ENCODE assay signal across 28 mouse cellular contexts in genomic region chr2:72375877-72376276, GRCm38 (mm10).
DNase-seq lines count a peak whose midpoint lies in the region; ATAC-seq and TF ChIP-seq lines count a peak whose summit lies in the region.
"Had no signal": no experiment of that assay in that cellular context is flagged by ENCODE, and none has a peak within 500 bp of the region (broad histone marks: within the 10 kb centered on the region; RNA-seq: fewer than 3 reads in every experiment).

No protein-coding gene starts in this region.

- 59% methylated on average over 3 of the region's 3 CpGs for WGBS in heart, postnatal 0 days
- 79% methylated on average over 3 of the region's 3 CpGs for WGBS in liver, postnatal 0 days (ENCODE audit: insufficient replicate concordance)
- WGBS in liver, embryonic 12.5 days (ENCODE audit: insufficient replicate concordance): 77% methylated on average over 3 of the region's 3 CpGs
- 57% methylated on average over 3 of the region's 3 CpGs for WGBS in intestine, embryonic 16.5 days
- 49% methylated on average over 3 of the region's 3 CpGs for WGBS in stomach, embryonic 15.5 days

- ATAC-seq in heart, postnatal 0 days (ENCODE audit: insufficient read depth, low read depth): no peak
- no peak for ATAC-seq in liver, postnatal 0 days
- no peak for ATAC-seq in liver, embryonic 12.5 days
- no peak for ATAC-seq in intestine, embryonic 16.5 days
- ATAC-seq in stomach, embryonic 15.5 days (ENCODE audit: insufficient read depth, low FRiP score, low read depth): peak; percentile 14; the same call in 1 of the 2 replicates
- ATAC-seq: activated CD4-positive, CD25-positive, alpha-beta regulatory T cell, adult 4 months; hindbrain, embryonic 16.5 days; midbrain, embryonic 15.5 days had no signal

- H3K9me3 ChIP-seq in heart, postnatal 0 days (replicated peaks; ENCODE audit: control insufficient read depth, low read length): no peaks in the 10 kb centered on the region
- H3K9me3 ChIP-seq in liver, postnatal 0 days (ENCODE audit: low read length): no peaks in the 10 kb centered on the region
- H3K9me3 ChIP-seq in liver, embryonic 12.5 days (replicated peaks): no peaks in the 10 kb centered on the region
- H3K9me3 ChIP-seq in intestine, embryonic 16.5 days (ENCODE audit: control insufficient read depth, low read length): no peaks in the 10 kb centered on the region
- H3K9me3 ChIP-seq in stomach, embryonic 15.5 days: no peaks in the 10 kb centered on the region
- H3K9me3 ChIP-seq: embryonic facial prominence, embryonic 13.5 days; forebrain, embryonic 12.5 days; hindbrain, embryonic 10.5 days; limb, embryonic 15.5 days; liver, embryonic 15.5 days; midbrain, embryonic 15.5 days; neural tube, embryonic 13.5 days had no signal

- no peaks in the 10 kb centered on the region for H3K27me3 ChIP-seq in heart, postnatal 0 days (ENCODE audit: control insufficient read depth, insufficient read depth, low read length)
- H3K27me3 ChIP-seq in liver, postnatal 0 days (ENCODE audit: insufficient read depth, low read length): no peaks in the 10 kb centered on the region
- no peaks in the 10 kb centered on the region for H3K27me3 ChIP-seq in liver, embryonic 12.5 days (replicated peaks)
- H3K27me3 ChIP-seq in intestine, embryonic 16.5 days (replicated peaks; ENCODE audit: control insufficient read depth, insufficient read depth, low read length): no peaks in the 10 kb centered on the region
- no peaks in the 10 kb centered on the region for H3K27me3 ChIP-seq in stomach, embryonic 15.5 days (replicated peaks)
- H3K27me3 ChIP-seq: embryonic facial prominence, embryonic 13.5 days; forebrain, embryonic 12.5 days; limb, embryonic 15.5 days; liver, embryonic 15.5 days; midbrain, embryonic 15.5 days; neural tube, embryonic 13.5 days had no signal

- no peak for TF ChIP-seq CTCF in heart, postnatal 0 days (IDR thresholded peaks at IDR 0.05; ENCODE audit: low read depth)
- TF ChIP-seq CTCF in liver, postnatal 0 days (IDR thresholded peaks at IDR 0.05; ENCODE audit: low read depth): no peak

- peak overlapping the region; percentile 44; the same call in 1 of the 2 replicates for H3K27ac ChIP-seq in heart, postnatal 0 days (ENCODE audit: low read depth)
- 0 out of 2 replicates have a peak overlapping the region, but pooled peaks have one; percentile 11 for H3K27ac ChIP-seq in liver, postnatal 0 days (ENCODE audit: low read depth)
- no peak overlapping the region for H3K27ac ChIP-seq in liver, embryonic 12.5 days
- H3K27ac ChIP-seq in intestine, embryonic 16.5 days (ENCODE audit: low read length): peak overlapping the region; percentile 47; the same call in 1 of the 2 replicates
- H3K27ac ChIP-seq in stomach, embryonic 15.5 days: peak overlapping the region; percentile 64
- H3K27ac ChIP-seq: embryonic facial prominence, embryonic 13.5 days; forebrain, embryonic 12.5 days; hindbrain, embryonic 10.5 days; limb, embryonic 15.5 days; liver, embryonic 15.5 days; midbrain, embryonic 15.5 days; neural tube, embryonic 13.5 days had no signal

- no peak for TF ChIP-seq EP300 in heart, postnatal 0 days (IDR thresholded peaks at IDR 0.05; ENCODE audit: low read depth)
- no peak for TF ChIP-seq EP300 in liver, postnatal 0 days (IDR thresholded peaks at IDR 0.05; ENCODE audit: low read depth)

- peaks cover 72% of the 10 kb centered on the region for H3K36me3 ChIP-seq in heart, postnatal 0 days (replicated peaks; ENCODE audit: control insufficient read depth, insufficient read depth, low read length)
- H3K36me3 ChIP-seq in liver, postnatal 0 days (replicated peaks; ENCODE audit: insufficient read depth, low read length): peaks cover 19% of the 10 kb centered on the region
- peaks cover 46% of the 10 kb centered on the region for H3K36me3 ChIP-seq in liver, embryonic 12.5 days
- H3K36me3 ChIP-seq in intestine, embryonic 16.5 days (ENCODE audit: control insufficient read depth, insufficient read depth, low read length): peaks cover 14% of the 10 kb centered on the region; the same call in 1 of the 2 replicates
- peaks cover 17% of the 10 kb centered on the region for H3K36me3 ChIP-seq in stomach, embryonic 15.5 days
- H3K36me3 ChIP-seq: midbrain, embryonic 15.5 days; neural tube, embryonic 13.5 days had no signal

- H3K4me2 ChIP-seq in heart, postnatal 0 days (ENCODE audit: low read depth, low read length): no peak overlapping the region
- no peak overlapping the region for H3K4me2 ChIP-seq in liver, postnatal 0 days (ENCODE audit: low read depth, low read length)
- H3K4me2 ChIP-seq in liver, embryonic 12.5 days: no peak overlapping the region
- H3K4me2 ChIP-seq in intestine, embryonic 16.5 days (ENCODE audit: low read depth, low read length): no peak overlapping the region
- H3K4me2 ChIP-seq in stomach, embryonic 15.5 days: no peak overlapping the region
- H3K4me2 ChIP-seq: embryonic facial prominence, embryonic 13.5 days; forebrain, embryonic 12.5 days; heart, embryonic 11.5 days; limb, embryonic 15.5 days; liver, embryonic 15.5 days; midbrain, embryonic 15.5 days; neural tube, embryonic 13.5 days had no signal

- H3K4me3 ChIP-seq in heart, postnatal 0 days (ENCODE audit: low read depth, low read length): no peak overlapping the region
- no peak overlapping the region for H3K4me3 ChIP-seq in liver, postnatal 0 days (ENCODE audit: low read depth, low read length)
- no peak overlapping the region for H3K4me3 ChIP-seq in liver, embryonic 12.5 days
- H3K4me3 ChIP-seq in intestine, embryonic 16.5 days (ENCODE audit: low read length): no peak overlapping the region
- H3K4me3 ChIP-seq in stomach, embryonic 15.5 days (replicated peaks): no peak overlapping the region
- H3K4me3 ChIP-seq: embryonic facial prominence, embryonic 13.5 days; erythroblast, embryonic 14.5 days; forebrain, embryonic 12.5 days; hindbrain, embryonic 10.5 days; limb, embryonic 15.5 days; liver, embryonic 15.5 days; midbrain, embryonic 15.5 days; neural tube, embryonic 13.5 days had no signal

- H3K4me1 ChIP-seq in heart, postnatal 0 days (ENCODE audit: control insufficient read depth, insufficient read depth): peaks cover 6% of the 10 kb centered on the region; the same call in 1 of the 2 replicates
- no peaks in the 10 kb centered on the region for H3K4me1 ChIP-seq in liver, postnatal 0 days (ENCODE audit: insufficient read depth)
- H3K4me1 ChIP-seq in liver, embryonic 12.5 days: 0 out of 2 replicates have a peak, but pooled peaks cover 7% of the 10 kb centered on the region
- H3K4me1 ChIP-seq in intestine, embryonic 16.5 days (ENCODE audit: control insufficient read depth, insufficient read depth, low read length): peaks cover 5% of the 10 kb centered on the region; the same call in 1 of the 2 replicates
- H3K4me1 ChIP-seq in stomach, embryonic 15.5 days: no peaks in the 10 kb centered on the region
- H3K4me1 ChIP-seq: embryonic facial prominence, embryonic 13.5 days; forebrain, embryonic 12.5 days; hindbrain, embryonic 10.5 days; limb, embryonic 15.5 days; neural tube, embryonic 13.5 days had no signal

- intact Hi-C loops in heart, postnatal 25 days (cut with DNase I): no loop called here

- no peak for DNase-seq in heart, postnatal 0 days (ENCODE audit: low spot score)
- DNase-seq in heart, postnatal 25 days (ENCODE audit: low spot score): no peak
- DNase-seq in liver, postnatal 0 days: no peak
- DNase-seq in layer of hippocampus, adult 9-11 months: no peak
- DNase-seq: adrenal gland, adult 8-10 months; cerebellum, adult 2 months; cerebellum, postnatal 36 days; embryo, embryonic 11 days; kidney, adult 2 months; left cerebral cortex, postnatal 4 days; lung, postnatal 4 days; retina, postnatal 1 day; right cerebral cortex, postnatal 25 days; spleen, adult 18-20 months had no signal

- H3K9ac ChIP-seq in heart, postnatal 0 days (replicated peaks; ENCODE audit: low read depth, low read length): no peak overlapping the region
- no peak overlapping the region for H3K9ac ChIP-seq in liver, postnatal 0 days (replicated peaks)
- H3K9ac ChIP-seq in liver, embryonic 12.5 days: no peak overlapping the region
- no peak overlapping the region for H3K9ac ChIP-seq in intestine, embryonic 16.5 days (ENCODE audit: low read depth, low read length)
- H3K9ac ChIP-seq in stomach, embryonic 15.5 days: no peak overlapping the region
- H3K9ac ChIP-seq: embryonic facial prominence, embryonic 13.5 days; forebrain, embryonic 12.5 days; limb, embryonic 15.5 days; liver, embryonic 15.5 days; midbrain, embryonic 15.5 days; neural tube, embryonic 13.5 days had no signal
